Mouse (Mus musculus) neural tube, embryonic 11.5 days (tissue): Measurements from ENCODE around the gene Ccl28. TPM values are rescaled to one million over a fixed set of nuclear protein-coding genes. Genes with fewer than 3 reads are reported as not detected.
A peak's percentile ranks its signal among the peaks of the same experiment; 100 is the strongest.
"Not testable (repeated sequence)": the region's sequence is repeated elsewhere in the genome, so short reads cannot be mapped to it uniquely, and the experiment has no call there.

Experiments
- ATAC-seq: fragments of 200-750 bp; cut with Nextera tagmentation; 2 replicates; pipeline ENCODE4 v1.8.0; 2017; ENCODE audit warnings: moderate number of reproducible peaks, mild to moderate bottlenecking, moderate TSS enrichment, moderate library complexity; ENCODE audit not compliant: insufficient read depth, low FRiP score, low TSS enrichment
- DNase-seq: peaks from one replicate; pipeline ENCODE4 v3.0.0-alpha.2; 2015; ENCODE audit warnings: low spot score
- H3K27ac ChIP-seq: fragments of 300-500 bp; sonication (generic); 2 replicates; pipeline ENCODE4 v1.5.1; 2014; ENCODE audit warnings: low read depth, mild to moderate bottlenecking, low read length
- H3K27me3 ChIP-seq: fragments of 300-500 bp; sonication (generic); 2 replicates; pipeline ENCODE4 v1.6.1; 2014; ENCODE audit warnings: mild to moderate bottlenecking, low read length, mixed read lengths; ENCODE audit not compliant: control insufficient read depth, insufficient read depth
- H3K36me3 ChIP-seq: fragments of 300-500 bp; sonication (generic); 2 replicates; pipeline ENCODE4 v1.6.1; 2014; ENCODE audit warnings: mild to moderate bottlenecking, low read length, moderate library complexity, mixed read lengths; ENCODE audit not compliant: control insufficient read depth, insufficient read depth
- H3K4me1 ChIP-seq: fragments of 300-500 bp; sonication (generic); 2 replicates; pipeline ENCODE4 v1.6.1; 2014; ENCODE audit warnings: low read length, mixed read lengths; ENCODE audit not compliant: control insufficient read depth, insufficient read depth
- H3K4me2 ChIP-seq: fragments of 300-500 bp; sonication (generic); 2 replicates; pipeline ENCODE4 v1.6.1; 2014; ENCODE audit warnings: low read depth, mild to moderate bottlenecking, moderate library complexity
- H3K4me3 ChIP-seq: fragments of 300-500 bp; sonication (generic); 2 replicates; pipeline ENCODE4 v1.5.1; 2014; ENCODE audit warnings: low read depth, low read length
- H3K9ac ChIP-seq: fragments of 300-500 bp; sonication (generic); 2 replicates; pipeline ENCODE4 v1.6.1; 2014; ENCODE audit warnings: mild to moderate bottlenecking, low read length
- H3K9me3 ChIP-seq: fragments of 300-500 bp; sonication (generic); 2 replicates; pipeline ENCODE4 v1.6.1; 2016; ENCODE audit warnings: low read length; ENCODE audit not compliant: control insufficient read depth
- WGBS: fragments of 180-500 bp; shearing (Covaris S2); extraction: QIAGEN DNeasy Blood & Tissue Kit; methylation state at CpG from one replicate; pipeline ENCODE4 v1.1.7; 2014; 5-methylcytosine and 5-hydroxymethylcytosine counted together
- polyA plus RNA-seq: library from polyadenylated mRNA; unstranded; fragments of >200 nt; fragmentation: Nextera tagmentation; extraction: Ambion mirVana; gene quantifications from 2 replicates; pipeline ENCODE4 v1.2.1, GENCODE M21; 2014

Gene Ccl28
- not detected in 2 replicates for polyA plus RNA-seq

GRCm38 (mm10) chr13:119623634-119624033 is at the start of gene Ccl28:
Gene Ccl28 (plus strand): TSS chr13:119623819.
- Histone ChIP-seq H3K27ac (no peak within 1 kb of the TSS), H3K36me3 (no peaks in the 10 kb centered on the region), H3K9ac (no peak within 1 kb of the TSS), H3K4me3 (no peak within 1 kb of the TSS), H3K9me3 (no peaks in the 10 kb centered on the region), H3K4me1 (no peaks in the 10 kb centered on the region), H3K27me3 (no peaks in the 10 kb centered on the region), H3K4me2 (no peak within 1 kb of the TSS)
- 92% methylated on average over 6 of the region's 6 CpGs for WGBS
- ATAC-seq (no peak), DNase-seq (no peak)

GRCm38 (mm10) chr13:119596321-119597211 is 27.1 kb upstream of the Ccl28 start:
- DNase-seq (peak; percentile 80), ATAC-seq (peak; percentile 91)
- H3K9me3 ChIP-seq: peaks cover 16% of the 10 kb centered on the region
- H3K27ac ChIP-seq, H3K4me1 ChIP-seq, H3K9ac ChIP-seq, H3K4me2 ChIP-seq, H3K4me3 ChIP-seq, H3K27me3 ChIP-seq, H3K36me3 ChIP-seq: not testable (repeated sequence)
- 71% methylated on average over 14 of the region's 16 CpGs for WGBS

DNA sequence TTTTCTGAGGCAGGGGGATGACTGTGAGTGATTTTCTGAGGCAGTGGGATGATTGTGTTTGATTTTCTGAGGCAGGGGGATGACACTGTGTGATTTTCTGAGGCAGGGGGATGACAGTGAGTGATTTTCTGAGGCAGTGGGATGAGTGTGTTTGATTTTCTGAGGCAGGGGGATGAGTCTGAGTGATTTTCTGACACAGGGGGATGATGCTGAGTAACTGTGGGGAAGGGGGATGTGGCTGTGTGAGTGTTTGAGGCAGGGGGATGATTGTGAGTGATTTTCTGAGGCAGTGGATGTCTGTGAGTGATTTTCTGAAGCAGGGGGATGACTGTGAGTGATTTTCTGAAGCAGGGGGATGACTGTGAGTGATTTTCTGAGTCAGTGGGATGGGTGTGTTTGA is 25.2 kb upstream of the Ccl28 start:
- ATAC-seq, H3K9ac ChIP-seq: not testable (repeated sequence)
- H3K9me3 ChIP-seq: peaks cover 16% of the 10 kb centered on the region

DNA sequence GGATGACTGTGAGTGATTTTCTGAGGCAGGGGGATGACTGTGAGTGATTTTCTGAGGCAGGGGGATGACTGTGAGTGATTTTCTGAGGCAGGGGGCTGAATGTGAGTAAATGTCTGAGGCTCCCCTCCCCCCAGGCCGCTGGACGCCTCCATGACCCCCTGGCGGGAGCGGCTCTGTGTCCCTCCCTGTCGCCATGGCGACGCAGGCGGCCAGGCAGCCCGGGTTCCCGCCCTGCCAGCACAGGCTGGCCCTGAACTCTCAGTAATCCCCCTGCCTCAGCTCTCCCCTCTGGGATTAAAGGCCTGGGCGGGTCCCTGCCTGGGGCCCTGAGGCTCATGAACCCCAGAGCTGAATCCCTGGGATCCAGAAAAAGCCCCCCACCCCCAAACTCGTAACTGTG is 24.6 kb upstream of the Ccl28 start:
- H3K4me3 ChIP-seq, H3K36me3 ChIP-seq, H3K9ac ChIP-seq, H3K27ac ChIP-seq, DNase-seq, H3K4me2 ChIP-seq, H3K4me1 ChIP-seq, H3K27me3 ChIP-seq, ATAC-seq: not testable (repeated sequence)
- H3K9me3 ChIP-seq: peaks cover 16% of the 10 kb centered on the region
- WGBS: 76% methylated on average over 11 of the region's 12 CpGs

More for the DNA sequence above, 25.2 kb upstream of the Ccl28 start:
- not testable (repeated sequence) for H3K4me1 ChIP-seq, H3K36me3 ChIP-seq, H3K27ac ChIP-seq, H3K27me3 ChIP-seq, H3K4me2 ChIP-seq, H3K4me3 ChIP-seq
- peak; percentile 18 for DNase-seq

DNA sequence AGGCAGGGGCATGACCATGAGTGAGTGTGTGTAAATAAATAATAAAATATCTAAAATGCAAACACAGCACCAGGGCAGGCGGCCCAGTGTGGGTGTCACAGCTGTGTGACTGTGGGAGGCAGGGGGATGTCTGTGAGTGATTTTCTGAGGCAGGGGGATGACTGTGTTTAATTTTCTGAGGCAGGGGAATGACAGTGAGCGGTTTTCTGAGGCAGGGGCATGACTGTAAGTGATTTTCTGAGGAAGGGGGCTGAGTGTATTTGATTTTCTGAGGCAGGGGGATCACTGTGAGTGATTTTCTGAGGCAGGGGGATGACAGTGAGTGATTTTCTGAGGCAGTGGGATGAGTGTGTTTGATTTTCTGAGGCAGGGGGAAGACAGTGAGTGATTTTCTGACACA is 24.1 kb upstream of the Ccl28 start:
- H3K9me3 ChIP-seq: peaks cover 16% of the 10 kb centered on the region
- not testable (repeated sequence) for DNase-seq, H3K36me3 ChIP-seq, H3K27ac ChIP-seq, ATAC-seq, H3K9ac ChIP-seq, H3K4me1 ChIP-seq, H3K4me3 ChIP-seq, H3K27me3 ChIP-seq, H3K4me2 ChIP-seq
- 71% methylated on average over 2 of the region's 2 CpGs for WGBS

DNA sequence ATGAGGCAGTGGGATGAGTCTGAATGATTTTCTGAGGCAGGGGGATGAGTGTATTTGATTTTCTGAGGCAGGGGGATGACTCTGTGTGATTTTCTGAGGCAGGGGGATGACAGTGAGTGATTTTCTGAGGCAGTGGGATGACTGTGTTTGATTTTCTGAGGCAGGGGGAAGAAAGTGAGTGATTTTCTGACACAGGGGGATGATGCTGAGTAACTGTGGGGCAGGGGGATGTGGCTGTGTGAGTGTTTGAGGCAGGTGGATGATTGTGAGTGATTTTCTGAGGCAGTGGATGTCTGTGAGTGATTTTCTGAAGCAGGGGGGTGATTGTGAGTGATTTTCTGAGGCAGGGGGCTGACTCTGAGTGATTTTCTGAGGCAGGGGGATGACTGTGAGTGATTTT is 23.5 kb upstream of the Ccl28 start:
- H3K27me3 ChIP-seq, H3K9ac ChIP-seq, H3K4me1 ChIP-seq, H3K4me2 ChIP-seq, ATAC-seq, H3K27ac ChIP-seq, H3K36me3 ChIP-seq, H3K4me3 ChIP-seq: not testable (repeated sequence)
- peak; percentile 74 for DNase-seq
- H3K9me3 ChIP-seq: peaks cover 16% of the 10 kb centered on the region

DNA sequence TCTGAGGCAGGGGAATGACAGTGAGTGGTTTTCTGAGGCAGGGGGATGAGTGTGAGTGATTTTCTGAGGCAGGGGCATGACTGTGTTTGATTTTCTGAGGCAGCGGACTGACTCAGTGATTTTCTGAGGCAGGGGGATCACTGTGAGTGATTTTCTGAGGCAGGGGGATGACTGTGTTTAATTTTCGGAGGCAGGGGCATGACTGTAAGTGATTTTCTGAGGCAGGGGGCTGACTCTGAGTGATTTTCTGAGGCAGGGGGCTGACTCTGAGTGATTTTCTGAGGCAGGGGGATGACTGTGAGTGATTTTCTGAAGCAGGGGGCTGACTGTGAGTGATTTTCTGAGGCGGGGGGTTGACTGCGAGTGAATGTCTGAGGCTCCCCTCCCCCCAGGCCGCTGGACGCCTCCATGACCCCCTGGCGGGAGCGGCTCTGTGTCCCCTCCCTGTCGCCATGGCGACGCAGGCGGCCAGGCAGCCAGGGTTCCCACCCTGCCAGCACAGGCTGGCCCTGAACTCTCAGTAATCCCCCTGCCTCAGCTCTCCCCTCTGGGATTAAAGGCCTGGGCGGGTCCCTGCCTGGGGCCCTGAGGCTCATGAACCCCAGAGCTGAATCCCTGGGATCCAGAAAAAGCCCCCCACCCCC is 20.8 kb upstream of the Ccl28 start:
- ATAC-seq, H3K36me3 ChIP-seq, H3K4me1 ChIP-seq, H3K9me3 ChIP-seq, H3K27me3 ChIP-seq, H3K27ac ChIP-seq, H3K9ac ChIP-seq, H3K4me2 ChIP-seq, H3K4me3 ChIP-seq: not testable (repeated sequence)
- 32% methylated on average over 12 of the region's 13 CpGs for WGBS
- DNase-seq: peak; percentile 78

GRCm38 (mm10) chr13:119603890-119604289 is 19.7 kb upstream of the Ccl28 start:
- H3K9ac ChIP-seq, H3K4me3 ChIP-seq, H3K4me2 ChIP-seq, H3K4me1 ChIP-seq, H3K36me3 ChIP-seq, ATAC-seq, H3K27ac ChIP-seq, H3K27me3 ChIP-seq, H3K9me3 ChIP-seq: not testable (repeated sequence)
- DNase-seq: peak; percentile 23
- 92% methylated on average over 6 of the region's 8 CpGs for WGBS

DNA sequence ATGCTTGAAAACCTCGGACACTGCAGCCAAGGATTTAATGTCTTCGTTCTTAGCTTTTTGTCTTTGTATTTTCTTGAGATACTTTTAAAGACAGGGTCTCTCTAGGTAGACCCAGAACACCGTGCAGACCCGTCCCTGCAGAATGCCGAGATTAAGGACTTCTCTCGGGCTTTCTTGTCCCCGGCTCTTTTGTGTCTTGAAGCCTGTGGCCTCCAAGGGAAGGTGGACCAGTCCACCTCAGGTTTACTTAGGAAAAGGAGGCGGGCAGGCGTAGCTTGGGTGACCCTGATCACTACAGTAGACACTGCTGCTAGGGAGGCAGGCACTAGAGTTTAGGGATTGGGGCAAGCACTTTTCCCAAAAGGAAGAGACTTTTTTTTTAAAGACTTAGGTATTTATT is 19.3 kb upstream of the Ccl28 start:
- H3K4me1 ChIP-seq, H3K4me2 ChIP-seq, H3K36me3 ChIP-seq, H3K27me3 ChIP-seq, H3K9me3 ChIP-seq, DNase-seq, H3K4me3 ChIP-seq, H3K27ac ChIP-seq, H3K9ac ChIP-seq: not testable (repeated sequence)
- ATAC-seq: peak; percentile 24; the same call in 1 of the 2 replicates
- 94% methylated on average over 7 of the region's 9 CpGs for WGBS
